Mouse (Mus musculus): ENCODE measurements around the gene Glipr2. TPM values are rescaled to one million over a fixed set of nuclear protein-coding genes. Genes with fewer than 3 reads are reported as not detected.

Gene Glipr2
- polyA plus RNA-seq (2014; fragmentation: Illumina TruSeq; extraction: RNeasy Lipid Tissue Mini Kit (QIAGEN cat#74804); ENCODE audit: low read depth, low replicate concordance), result 20.5 TPM

GRCm38 (mm10) chr4:43957292-43957845, at the start of gene Glipr2:
TSS of gene Glipr2 (plus strand) at chr4:43957401.

DNA sequence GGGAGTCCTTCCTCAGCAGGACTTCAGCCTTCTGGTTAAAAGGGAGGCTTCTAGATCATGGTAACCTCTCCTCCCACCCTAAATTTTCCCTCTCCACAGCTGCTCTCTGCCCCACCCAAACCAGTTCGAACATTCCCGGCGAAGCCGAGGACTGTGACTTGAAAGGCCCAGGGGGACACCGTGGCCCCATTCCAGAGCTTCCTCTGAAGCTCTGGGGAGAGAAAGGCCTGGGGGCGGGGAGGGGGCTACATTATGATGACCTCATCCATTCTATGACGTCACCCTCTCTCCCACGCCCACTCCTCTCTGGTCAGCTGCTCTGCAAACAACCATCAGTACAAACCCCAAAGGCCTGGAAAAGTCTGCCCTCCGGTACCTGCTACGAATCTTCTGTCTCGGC, 26.0 kb downstream of the Glipr2 start, which contains the start of gene Ccin:
Gene Ccin, plus strand, starts transcription at position 303 of the 400 bp plus-strand sequence.

DNA sequence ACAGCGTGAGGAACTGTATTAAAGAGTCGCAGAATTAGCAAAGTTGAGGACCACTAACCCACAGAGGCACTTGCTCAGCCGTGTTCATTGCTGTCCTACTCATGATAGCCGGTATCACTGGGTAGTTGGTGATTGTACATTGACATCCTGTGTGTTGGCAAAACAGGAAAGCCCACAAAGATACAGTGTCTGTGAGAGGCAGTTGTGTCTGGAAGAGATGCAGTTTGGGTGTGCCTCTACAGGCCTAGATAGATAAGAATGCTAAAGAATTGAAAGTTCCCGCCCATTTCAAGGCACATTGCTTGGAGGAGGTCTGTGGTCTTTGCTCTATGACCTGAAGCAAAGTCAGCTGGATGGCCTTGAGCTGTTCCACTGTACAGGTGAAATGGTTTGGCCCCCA, 46.9 kb downstream of the Glipr2 start, which contains the start of gene Clta:
Gene Clta, plus strand, starts transcription at position 327 of the 400 bp plus-strand sequence.

Other genes with a start within 250 kb of the Glipr2 start
- gene Olfr71, start 247.1 kb upstream of the Glipr2 start, polyA plus RNA-seq (2014; fragmentation: Illumina TruSeq; extraction: RNeasy Lipid Tissue Mini Kit (QIAGEN cat#74804); ENCODE audit: low read depth, low replicate concordance), result not detected
- not detected for gene Hrct1, start 230.2 kb upstream of the Glipr2 start, polyA plus RNA-seq (2014; fragmentation: Illumina TruSeq; extraction: RNeasy Lipid Tissue Mini Kit (QIAGEN cat#74804); ENCODE audit: low read depth, low replicate concordance)
- 0.54 TPM for gene Spaar, start 227.4 kb upstream of the Glipr2 start, polyA plus RNA-seq (2014; fragmentation: Illumina TruSeq; extraction: RNeasy Lipid Tissue Mini Kit (QIAGEN cat#74804); ENCODE audit: low read depth, low replicate concordance)
- gene Olfr159, start 186.4 kb upstream of the Glipr2 start, polyA plus RNA-seq (2014; fragmentation: Illumina TruSeq; extraction: RNeasy Lipid Tissue Mini Kit (QIAGEN cat#74804); ENCODE audit: low read depth, low replicate concordance), result not detected
- not detected for gene Olfr156, start 133.5 kb upstream of the Glipr2 start, polyA plus RNA-seq (2014; fragmentation: Illumina TruSeq; extraction: RNeasy Lipid Tissue Mini Kit (QIAGEN cat#74804); ENCODE audit: low read depth, low replicate concordance)
- gene Olfr157, start 117.2 kb upstream of the Glipr2 start, polyA plus RNA-seq (2014; fragmentation: Illumina TruSeq; extraction: RNeasy Lipid Tissue Mini Kit (QIAGEN cat#74804); ENCODE audit: low read depth, low replicate concordance), result not detected
- gene Olfr155, start 105.8 kb upstream of the Glipr2 start, polyA plus RNA-seq (2014; fragmentation: Illumina TruSeq; extraction: RNeasy Lipid Tissue Mini Kit (QIAGEN cat#74804); ENCODE audit: low read depth, low replicate concordance), result not detected
- gene Reck, start 81.9 kb upstream of the Glipr2 start, polyA plus RNA-seq (2014; fragmentation: Illumina TruSeq; extraction: RNeasy Lipid Tissue Mini Kit (QIAGEN cat#74804); ENCODE audit: low read depth, low replicate concordance), result 8.7 TPM
- not detected for gene Ccin, start 26.1 kb downstream of the Glipr2 start, polyA plus RNA-seq (2014; fragmentation: Illumina TruSeq; extraction: RNeasy Lipid Tissue Mini Kit (QIAGEN cat#74804); ENCODE audit: low read depth, low replicate concordance)
- 98.4 TPM for gene Clta, start 47.1 kb downstream of the Glipr2 start, polyA plus RNA-seq (2014; fragmentation: Illumina TruSeq; extraction: RNeasy Lipid Tissue Mini Kit (QIAGEN cat#74804); ENCODE audit: low read depth, low replicate concordance)
- 207 TPM for gene Gne, start 126.8 kb downstream of the Glipr2 start, polyA plus RNA-seq (2014; fragmentation: Illumina TruSeq; extraction: RNeasy Lipid Tissue Mini Kit (QIAGEN cat#74804); ENCODE audit: low read depth, low replicate concordance)